Mouse (Mus musculus) v-Abl transformed pro-B cells (cell line): ENCODE measurements around the gene Islr.

Experiments used
- in situ Hi-C, 2 experiments: fragments of 400-800 bp; cut with MboI; formaldehyde crosslinking; loops; one replicate each; pipeline ENCODE4 v1.15.1; 2025; ENCODE audit not compliant: unreplicated experiment in 2 of 2

Gene Islr

DNA sequence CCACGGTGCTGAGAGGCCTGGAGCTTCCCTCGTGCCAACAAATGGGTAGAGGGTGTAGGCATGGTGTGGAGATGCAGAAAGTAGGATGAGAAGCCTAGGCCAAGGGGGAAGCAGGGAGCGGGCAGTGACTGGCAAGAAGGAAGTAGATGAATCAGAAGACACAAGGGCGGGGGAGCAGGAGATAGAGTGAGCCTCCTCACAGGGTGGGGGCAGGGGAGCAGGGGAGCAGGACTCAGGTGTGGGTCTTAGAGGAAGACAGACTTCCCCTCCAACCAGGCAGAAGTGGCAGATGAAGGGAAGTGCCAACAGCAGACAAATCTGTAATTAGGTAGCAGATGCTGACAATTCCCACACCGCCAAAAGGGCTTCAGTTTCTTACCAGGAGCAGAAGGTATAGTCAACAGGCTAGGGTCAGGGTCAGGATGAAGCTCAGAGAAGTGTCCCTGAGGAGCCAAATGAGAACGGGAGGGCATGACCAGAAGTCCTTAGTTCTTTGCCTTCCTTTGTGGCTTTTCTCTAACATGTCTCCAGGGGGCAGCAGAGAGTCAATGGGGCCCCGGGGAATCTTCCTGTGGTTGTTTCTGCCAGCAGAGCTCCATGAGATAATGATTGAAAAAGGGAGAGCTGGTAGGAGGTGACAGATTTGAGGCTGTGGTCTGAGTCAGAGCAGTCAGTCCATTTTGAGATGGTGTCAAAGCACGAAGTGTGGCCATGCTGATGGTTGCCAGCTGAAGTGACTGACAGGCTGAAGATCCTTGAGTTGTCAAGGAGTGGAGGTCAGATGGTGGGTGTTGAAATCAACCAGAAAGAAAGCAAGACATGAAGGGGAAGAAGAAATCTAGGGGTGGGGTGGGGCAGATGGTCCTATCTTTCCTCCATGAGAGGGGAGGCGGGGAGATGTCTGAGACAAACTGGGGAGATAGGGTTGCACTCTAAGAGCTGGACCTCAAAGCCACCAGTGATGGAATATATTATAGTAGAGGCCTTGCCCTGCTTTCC lies 22.1 kb upstream of the Islr start:
- in situ Hi-C loops = loop anchor here (5.0 to 10.0 kb wide), 4 partner anchors 56 to 309 kb away; partner anchors contain the start of gene Tbc1d21 (in 1 of the 2)

DNA sequence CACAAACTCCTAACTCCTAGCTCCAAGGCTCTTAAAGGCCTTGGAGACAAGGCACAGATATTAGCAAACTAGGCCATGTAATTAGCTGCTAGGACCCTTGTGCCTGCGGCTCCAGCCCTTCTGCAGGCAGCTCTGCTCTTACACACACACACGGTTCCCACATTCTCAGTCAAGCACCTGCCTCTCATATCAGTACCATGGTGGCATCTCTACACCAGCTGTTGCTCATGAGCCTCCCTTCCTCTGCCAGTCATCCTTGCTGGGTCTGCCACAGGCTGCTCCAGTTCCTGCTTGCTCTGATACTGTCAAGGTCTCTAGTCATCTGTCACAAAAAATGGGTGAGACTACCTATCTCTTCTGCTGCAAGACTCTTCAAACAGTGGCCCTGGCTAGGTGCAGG lies 20.2 kb upstream of the Islr start:
- in situ Hi-C loops = loop anchor here (5.0 to 25.0 kb wide), 3 partner anchors 143 to 562 kb away; partner anchors contain the start of gene Csk (in 1 of the 2)

DNA sequence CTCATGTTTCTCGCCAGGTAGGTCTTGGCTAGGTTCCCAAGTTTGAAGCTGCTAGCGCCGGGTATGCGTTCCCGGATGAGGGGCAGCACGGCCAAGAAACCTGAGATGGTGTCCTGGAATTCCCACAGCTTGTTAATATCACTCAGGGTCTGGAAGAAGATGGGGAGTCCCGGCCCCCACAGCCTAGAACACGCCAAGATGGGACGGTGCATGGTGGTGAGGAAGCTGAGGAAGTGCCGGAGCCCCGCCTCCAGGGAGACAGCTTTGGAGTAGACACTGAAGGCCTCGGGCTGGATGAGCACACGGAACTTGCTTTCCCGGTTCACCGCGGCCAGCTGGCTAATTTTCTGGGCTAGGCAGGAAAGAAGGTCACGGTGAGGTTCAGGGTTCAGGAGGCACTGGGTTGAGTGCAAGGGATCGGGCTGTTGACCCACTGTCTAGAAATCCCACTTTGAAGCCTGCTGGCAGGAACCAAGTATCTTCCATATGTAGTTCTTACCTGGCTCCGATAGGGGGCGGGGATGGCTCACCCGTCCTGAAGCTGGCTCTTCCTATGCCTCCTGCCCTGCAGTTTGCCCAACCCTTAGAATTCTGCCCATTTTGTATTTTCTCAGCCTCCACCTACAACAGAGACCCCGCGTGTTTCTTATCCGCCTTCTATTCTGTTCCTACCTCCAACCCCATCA lies 16.3 kb upstream of the Islr start:
- in situ Hi-C loops = loop anchor here (5.0 to 25.0 kb wide), 3 partner anchors 147 to 558 kb away; partner anchors contain the start of gene Csk (in 1 of the 2)

DNA sequence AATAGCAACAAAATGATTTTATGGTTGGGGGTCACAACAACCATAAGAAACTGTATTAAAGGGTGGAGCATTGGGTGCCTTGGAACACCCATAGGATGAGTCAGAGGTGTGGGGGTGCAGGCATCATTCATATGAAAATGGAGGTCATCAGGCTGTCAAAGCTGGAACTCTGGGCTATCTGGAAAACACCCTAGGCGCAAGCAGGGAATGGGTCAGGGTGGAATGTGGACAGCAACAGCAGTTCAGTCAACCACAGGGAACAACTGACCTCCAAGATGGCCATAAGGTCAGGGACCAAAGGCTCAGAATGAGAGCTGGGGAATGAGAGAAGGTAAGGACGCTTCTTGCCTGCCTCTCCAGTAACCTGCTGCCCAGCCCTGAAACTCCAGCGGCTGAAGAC lies 14.4 kb upstream of the Islr start:
- in situ Hi-C loops = loop anchor here in 1 of 2 experiments (25.0 kb wide), 1 partner anchor 556 kb away; the partner anchor contains the start of gene Csk

DNA sequence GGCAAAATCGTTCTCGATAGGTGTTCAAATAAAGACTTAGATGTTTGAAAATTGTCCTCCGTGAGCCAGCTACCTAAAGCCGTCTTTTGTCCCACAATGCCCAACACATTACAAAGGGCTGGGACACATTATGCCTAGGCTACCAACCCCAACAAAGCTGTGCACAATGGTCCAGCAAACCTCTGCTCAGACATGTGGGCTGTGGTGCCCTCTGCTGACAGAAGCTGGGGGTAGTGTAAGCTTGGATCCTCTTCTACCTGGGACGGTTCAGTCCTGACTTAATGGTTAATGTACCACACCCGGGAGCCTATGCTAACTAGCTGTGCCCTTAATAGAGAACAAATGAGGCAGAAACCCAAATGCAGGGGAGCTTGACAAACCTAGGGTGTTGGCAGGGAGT lies 12.3 kb upstream of the Islr start:
- in situ Hi-C loops = loop anchor here in 1 of 2 experiments (25.0 kb wide), 1 partner anchor 554 kb away; the partner anchor contains the start of gene Csk

DNA sequence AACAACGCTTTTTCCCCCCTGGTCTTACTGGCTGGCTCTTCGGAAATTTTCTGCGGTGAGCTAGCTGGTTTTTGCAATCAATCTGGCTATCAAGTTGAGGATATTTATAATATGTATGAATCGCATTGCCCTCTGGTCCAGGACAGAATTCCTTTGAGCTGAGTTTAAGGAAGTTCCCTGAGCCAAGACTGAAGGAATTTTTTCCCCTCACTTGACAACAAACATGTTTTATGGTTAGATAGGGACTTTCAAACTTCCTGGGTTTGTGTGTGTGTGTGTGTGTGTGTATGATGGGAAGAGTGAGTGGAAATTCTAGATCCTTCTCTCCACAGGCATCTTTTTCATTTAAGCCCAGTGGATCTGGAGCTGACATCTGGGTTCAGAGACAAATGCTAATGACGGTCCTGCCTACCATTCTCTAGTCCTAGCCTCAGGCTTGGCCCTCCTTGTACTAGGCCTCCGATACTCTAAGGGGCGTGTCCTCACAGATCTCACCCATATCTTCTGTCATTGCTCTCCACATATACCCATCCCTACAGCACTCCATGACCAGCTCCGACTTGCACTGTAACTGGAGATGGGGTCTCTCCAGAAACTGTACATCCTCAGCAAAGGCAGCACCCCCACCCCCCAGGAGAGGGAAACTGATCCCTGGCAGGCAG lies 10.5 kb upstream of the Islr start:
- in situ Hi-C loops = loop anchor here in 1 of 2 experiments (25.0 kb wide), 1 partner anchor 552 kb away; the partner anchor contains the start of gene Csk

DNA sequence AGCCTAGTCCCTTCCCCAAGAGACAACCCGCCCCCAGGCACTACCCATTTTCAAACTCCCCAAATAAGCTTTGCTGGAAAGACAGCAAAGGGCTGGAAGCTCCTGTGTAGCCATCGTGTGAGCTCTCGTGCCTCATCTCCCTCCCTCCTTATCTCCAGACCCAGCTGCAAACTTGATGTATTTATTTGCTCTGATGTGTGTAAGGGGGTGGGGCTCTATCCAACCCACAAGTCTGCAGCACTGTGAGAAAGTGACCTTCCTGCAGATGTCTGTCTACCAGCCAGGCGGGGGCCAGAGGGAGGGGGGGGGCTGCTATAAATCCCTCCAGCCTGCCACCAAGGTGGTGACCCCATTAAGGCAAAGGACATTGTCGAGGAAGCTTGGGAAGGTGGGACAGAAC lies 9.8 kb upstream of the Islr start:
- in situ Hi-C loops = loop anchor here in 1 of 2 experiments (25.0 kb wide), 1 partner anchor 552 kb away; the partner anchor contains the start of gene Csk

DNA sequence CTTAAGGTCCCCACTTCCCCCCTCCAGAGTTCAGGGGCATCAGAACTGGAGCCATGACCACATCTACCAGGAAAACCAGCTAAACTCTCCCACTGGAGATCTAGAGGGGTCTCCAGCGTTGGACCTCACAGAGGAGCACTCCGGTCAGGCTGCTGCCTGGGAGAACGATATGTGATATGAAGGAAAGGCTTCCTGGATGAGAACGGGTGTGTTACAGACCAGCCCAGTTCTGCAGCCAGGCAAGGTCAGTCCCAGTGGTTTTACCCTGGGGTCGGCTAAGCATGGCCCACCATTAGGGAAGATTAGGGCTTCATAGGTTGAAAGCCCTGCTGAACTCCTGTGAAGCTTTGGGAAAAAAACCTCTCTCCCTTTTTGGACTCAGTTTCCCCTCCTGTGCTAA lies 9.3 kb upstream of the Islr start:
- in situ Hi-C loops = loop anchor here in 1 of 2 experiments (25.0 kb wide), 1 partner anchor 551 kb away; the partner anchor contains the start of gene Csk

DNA sequence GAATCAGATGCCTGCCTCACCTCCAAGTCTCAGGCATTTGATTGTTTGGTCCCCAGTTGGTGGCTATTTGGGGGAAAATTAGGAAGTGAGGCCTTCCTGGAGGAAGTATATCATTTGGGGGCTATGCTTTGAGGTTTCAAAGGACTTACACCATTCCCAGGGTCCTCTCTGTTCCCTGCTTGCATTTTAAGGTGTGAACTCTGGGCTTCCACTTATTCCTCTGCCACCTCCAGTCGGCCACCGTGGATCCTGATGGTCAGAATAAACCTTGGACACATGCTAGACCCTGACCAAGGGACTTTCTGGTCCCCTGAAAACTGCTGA lies 6.2 kb upstream of the Islr start:
- in situ Hi-C loops = loop anchor here in 1 of 2 experiments (25.0 kb wide), 1 partner anchor 548 kb away; the partner anchor contains the start of gene Csk

DNA sequence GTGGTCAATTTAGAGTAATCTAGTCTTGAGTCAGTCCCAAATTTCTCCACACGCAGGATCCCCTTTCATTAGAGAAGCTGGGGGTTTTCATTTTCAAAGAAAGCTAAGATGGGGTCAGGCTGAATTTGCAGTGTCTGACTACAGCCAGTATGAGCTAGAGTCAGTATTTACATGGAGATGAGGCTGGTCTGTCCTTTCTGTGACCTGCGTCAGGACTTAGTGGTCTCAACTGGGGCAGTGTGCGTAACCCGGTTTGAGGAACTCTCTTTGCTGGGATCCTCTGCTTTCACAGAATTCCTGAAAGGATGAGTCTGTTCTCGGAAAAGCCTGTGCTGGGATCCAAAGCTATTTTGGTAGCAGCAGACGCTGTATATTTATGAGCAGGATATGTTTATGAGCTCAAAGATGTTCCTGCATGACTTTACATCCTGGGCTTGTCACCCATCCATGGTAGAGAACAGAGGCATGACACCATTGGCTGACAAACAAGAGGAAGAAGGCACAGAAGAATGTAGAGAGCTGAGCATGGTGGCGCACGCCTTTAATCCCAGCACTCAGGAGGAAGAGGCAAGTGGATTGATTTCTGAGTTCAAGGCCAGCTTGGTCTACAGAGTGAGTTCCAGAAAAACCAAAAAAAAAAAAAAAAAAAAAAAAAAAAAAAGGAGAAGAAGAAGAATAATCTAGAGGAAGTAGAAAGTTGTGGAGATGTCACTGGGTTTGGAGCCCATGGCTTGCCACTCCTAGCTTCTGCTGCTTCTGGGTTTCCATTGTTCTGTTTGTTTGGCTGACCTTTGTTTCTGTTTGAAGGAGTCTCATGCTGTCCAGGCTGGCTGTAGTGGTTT lies 5.6 kb upstream of the Islr start:
- in situ Hi-C loops = loop anchor here (10.0 to 25.0 kb wide), 2 partner anchors 545 to 547 kb away; partner anchors contain the start of gene Csk (in 1 of the 2)

DNA sequence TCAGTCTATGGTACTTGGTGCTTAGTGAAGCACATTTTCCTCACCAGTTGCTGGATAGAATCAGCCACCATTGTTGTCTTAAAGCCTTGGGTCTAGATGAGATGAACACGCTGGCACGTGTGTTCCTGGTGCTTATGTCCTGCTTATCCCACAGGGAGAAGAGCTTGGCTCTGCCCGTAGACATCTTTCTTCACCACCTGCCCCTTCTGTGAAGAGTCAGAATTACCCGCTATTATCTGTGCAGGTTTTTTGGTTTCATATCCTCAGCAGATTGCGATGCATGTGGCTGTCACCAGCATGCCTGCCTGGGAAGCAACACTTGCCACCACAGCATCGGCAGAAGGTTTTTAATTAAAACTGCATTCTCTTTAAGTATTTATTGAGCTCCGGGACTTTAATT lies 1.9 kb upstream of the Islr start:
- in situ Hi-C loops = loop anchor here (10.0 to 25.0 kb wide), 2 partner anchors 541 to 544 kb away; partner anchors contain the start of gene Csk (in 1 of the 2)

DNA sequence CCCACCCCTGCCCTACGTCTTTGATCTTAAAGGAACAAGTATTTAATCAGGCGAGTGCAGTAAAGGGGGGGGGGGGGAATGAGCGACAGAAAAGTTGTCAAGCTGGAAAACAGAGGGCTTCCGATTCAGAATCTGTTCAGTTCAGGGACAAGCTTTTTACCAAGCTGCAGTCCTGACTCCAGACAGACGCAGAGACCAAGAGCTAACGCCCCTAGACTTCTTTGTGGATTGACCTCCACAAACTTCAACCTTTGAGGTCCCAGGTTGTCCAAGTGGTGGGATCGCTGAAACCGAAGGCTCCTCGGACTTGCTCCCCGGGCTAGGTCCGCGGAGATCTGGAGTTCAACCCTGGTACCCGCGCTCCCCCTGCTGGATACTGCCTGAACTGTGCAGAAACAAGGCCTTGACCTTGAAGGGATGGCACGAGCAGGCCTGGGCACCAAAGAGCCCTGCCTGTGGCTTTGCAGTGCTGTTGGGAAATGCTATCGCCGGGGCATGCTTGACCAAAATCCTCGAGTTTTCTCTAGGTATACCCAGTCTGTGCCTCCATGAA lies 418 bp upstream of the Islr start:
- in situ Hi-C loops = loop anchor here (5.0 to 25.0 kb wide), 4 partner anchors 162 to 542 kb away; partner anchors contain the start of gene Csk (in 1 of the 2)

DNA sequence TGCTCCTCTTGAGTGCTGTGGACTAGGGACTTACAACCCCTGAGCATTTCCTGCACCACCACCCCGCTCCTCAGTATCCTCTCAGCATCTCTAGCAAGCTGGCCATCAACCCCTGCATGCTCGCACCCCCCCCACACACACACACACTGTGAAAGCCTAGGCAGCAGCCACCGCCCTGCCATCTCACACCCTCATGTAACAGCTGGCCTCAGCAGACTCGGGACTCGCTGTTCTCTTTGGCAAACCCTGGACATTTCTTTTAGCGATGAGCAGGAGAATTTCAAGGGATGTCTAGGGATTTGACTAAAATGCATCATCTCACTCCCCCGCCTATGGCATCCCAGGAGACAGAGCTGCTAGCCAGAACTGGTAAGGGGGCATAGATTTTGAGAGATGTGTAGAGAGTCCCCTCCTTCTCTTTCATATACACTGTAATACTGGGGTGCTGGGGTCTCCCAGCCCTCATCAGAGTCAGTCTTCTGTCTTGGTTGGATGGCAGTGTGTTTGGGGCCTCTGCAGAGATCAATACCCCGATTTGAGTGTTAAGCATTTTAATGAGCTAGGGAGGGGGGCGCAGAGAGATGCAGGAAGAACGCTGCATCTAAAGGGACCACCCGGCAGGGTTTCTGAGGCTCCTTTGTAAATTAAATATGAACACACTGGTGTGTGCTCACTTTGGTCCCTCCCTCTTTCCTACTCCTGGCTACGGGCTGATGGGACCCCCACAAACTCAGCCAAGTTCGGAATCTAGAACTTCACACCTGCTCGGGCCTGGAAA lies 1.2 kb downstream of the Islr start:
- in situ Hi-C loops = loop anchor here (5.0 to 25.0 kb wide), 4 partner anchors 161 to 541 kb away; partner anchors contain the start of gene Csk (in 1 of the 2)

DNA sequence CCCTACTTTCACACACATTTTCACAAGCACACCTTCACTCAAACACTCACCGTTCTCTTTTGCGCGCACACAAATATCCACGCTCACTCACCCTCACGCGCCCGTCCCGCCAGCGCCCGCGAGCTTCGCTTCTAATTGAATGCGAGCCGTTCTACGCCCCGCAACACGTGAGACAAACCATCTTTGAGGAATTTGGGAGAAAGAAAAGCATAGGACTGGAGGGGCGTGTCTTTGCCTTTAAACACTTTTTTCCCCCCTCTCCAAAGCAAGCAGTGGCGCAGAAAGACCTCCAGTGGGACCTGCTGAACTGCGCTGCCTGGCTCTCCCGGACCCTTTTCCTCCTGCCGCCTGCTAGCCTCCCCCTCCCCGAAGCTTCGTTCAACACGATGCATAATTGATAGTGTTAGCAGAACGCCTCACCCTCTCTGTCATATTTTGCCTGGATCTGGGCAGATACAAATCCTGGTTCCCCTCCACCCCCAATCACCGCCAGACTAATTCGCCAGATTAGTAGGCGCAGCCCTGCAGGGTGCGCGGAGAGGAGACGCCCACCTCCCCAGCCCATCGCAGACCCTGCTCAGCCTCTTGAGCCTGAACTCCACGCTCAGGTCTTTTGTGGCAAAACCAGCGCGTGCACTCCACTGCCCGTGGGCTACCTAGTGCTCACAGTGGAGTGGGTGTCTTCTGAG lies 2.1 kb downstream of the Islr start:
- in situ Hi-C loops = loop anchor here (5.0 to 25.0 kb wide), 4 partner anchors 160 to 540 kb away; partner anchors contain the start of gene Csk (in 1 of the 2)

DNA sequence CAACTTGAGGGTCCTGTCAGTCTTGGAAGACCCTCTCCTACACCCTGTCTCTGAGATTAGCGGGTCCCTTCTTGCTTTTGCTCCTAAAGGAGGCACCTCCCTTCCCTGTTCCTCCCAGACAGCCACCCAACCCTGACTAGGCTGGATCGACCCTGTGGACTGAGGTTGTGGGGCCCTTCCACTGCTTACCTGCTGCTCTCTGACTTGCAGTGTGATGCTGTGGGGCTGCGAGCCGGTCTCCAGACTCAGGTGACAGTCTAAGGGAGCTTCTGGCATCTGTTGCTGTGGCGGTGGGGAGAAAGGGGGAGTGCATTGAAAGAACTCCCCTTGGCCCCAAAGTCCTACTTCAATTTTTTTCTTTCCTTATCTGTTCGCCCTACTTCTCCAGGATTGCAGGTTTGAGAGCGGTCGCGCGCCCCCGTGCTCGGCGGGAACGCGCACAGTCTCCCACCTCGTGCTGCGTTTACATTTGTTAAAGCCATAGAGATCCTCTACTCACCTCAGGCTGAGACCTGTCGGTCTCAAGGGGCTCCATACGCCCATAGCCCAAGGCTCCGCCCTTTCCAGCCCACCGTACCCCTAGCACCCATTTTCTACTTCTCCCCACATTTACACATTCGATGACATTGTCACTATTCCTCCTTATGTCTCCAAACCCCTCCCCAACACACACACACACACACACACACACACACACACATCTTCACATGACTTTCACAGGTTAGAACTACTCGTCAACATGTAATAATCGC lies 2.8 kb downstream of the Islr start:
- in situ Hi-C loops = loop anchor here (5.0 to 25.0 kb wide), 4 partner anchors 159 to 539 kb away; partner anchors contain the start of gene Csk (in 1 of the 2)

DNA sequence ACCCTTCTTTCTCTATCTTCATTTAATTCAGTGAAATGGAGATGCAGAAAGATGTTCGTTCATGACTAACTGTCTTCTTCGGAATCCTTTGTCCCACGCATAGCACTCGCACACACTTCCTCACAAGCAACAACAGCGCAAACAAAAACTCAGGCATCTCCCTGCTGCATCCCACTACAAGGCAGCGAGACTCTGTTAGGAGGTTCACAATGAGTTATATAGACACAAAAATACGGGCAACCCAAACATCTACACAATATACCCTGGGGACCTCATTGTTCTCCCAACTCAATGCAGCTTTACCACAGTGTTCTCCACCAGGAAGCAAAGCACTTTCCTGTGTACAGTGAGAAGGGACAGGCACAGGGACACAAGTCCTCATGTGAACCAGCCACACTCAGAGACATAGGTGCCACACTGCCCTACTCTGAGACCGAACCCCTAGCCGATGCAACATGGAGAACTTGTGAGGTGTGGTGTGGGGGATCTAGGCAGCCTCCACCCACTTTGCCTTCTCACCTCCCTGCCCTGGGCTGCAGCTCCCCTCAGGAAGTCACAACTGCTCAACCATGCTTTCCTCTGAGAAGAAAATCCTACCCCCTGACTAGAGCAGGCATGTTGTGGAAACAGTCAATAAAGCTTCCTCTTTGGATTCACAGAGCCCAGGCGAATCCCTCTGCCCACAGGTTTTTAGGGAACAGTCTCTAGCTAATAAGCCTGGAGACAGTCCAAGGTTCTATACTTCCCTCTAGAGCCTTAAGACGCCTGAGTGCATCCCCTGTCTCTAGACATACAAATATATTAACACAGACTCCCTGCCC lies 3.6 kb downstream of the Islr start:
- in situ Hi-C loops = loop anchor here (5.0 to 25.0 kb wide), 4 partner anchors 158 to 538 kb away; partner anchors contain the start of gene Csk (in 1 of the 2)
